Mouse (Mus musculus) embryonic fibroblast, embryonic 13.5 days (primary cell): Measurements from ENCODE around the gene Anp32b.

Source experiments
- CTCF ChIP-seq: IDR thresholded peaks from 2 replicates; pipeline ENCODE4 v1.5.1; 2011; ENCODE audit warnings: mild to moderate bottlenecking, control low read depth, low read length, moderate library complexity, borderline replicate concordance; ENCODE audit not compliant: insufficient read depth
- POLR2A ChIP-seq: IDR thresholded peaks from 2 replicates; pipeline ENCODE4 v1.6.1; 2011; ENCODE audit warnings: low read depth, mild to moderate bottlenecking, control low read depth, low read length, moderate library complexity

DNA sequence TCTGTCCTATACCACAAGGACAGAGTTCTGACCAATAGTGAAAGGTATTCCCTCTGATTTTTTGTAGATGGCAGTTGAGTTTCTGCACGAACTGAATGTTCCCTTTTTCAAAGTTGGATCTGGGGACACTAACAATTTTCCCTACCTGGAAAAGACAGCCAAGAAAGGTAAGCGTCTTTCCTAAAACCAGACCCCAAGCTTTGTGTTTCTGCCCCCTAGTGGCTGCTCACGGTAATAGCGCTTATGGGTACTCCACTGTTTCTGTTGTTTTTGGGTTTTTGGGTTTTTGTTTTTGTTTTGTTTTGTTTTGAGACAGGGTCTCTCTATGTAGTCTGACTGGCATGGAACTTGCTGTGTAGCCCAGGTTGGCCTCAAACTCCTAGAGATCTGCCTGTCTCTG is 48.3 kb downstream of the Anp32b start:
- TF ChIP-seq CTCF, result no peak
- no peak for TF ChIP-seq POLR2A
